Mouse (Mus musculus): ENCODE data around the gene Efl1.

The Efl1 gene

DNA sequence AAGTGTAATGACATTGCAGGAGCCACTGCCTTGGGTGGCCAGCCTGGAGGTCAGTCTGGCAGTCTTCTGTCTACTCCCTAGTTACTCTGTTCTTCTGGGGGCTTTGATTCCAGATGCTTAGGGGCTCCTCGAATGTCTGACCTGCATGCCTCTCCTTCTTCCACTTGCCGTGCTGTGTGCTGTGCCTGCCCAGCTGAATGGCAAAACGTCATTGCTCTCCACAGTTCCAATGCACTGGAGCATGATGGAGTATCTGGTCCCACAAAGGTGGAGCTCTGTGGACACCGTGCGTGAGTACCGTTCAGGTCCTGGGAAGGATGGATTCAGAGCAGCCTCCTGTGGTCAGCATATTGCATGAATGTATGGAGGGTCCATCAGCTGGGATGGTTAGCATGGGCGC lies 171.1 kb downstream of the Efl1 start:
- DNase-seq = no peak

DNA sequence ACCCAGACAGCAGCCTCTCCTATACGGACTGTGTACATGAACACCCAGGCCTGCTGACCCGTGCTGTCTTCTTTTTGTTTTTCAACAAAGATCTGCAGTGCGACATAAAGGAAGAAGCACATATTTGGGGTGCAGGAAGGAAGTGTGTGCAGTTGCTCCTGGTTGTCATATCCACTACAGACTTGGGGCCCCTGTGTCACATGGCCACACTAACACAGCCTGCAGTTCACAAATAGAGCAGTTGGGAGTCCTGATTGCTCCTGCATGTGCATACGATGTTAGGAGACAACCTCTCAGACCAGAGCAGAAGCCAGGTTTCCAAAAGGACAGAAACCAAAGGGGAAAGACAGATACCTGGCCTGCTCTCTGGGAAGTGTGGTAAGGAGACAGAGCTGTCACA lies 172.2 kb downstream of the Efl1 start:
- no peak for DNase-seq

DNA sequence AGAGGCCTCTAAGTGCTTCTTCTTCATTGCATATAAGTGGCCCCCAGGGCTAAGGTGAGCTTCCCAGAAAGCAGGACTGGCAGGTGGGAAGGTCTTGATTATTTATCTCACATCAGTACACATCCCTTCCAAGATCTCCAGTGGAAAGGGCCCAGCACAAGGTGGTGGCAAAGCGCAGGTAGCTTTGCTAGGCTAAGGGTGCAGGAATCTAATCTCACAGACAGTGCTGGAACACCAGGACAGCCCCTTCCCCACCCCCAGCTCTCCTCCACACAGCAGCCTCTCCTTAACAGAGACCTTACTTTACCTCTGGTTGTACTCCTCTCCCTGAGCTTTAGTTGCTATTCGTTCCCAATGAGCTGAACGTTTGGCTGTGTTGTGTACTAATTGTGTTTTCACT lies 173.1 kb downstream of the Efl1 start:
- DNase-seq = no peak

DNA sequence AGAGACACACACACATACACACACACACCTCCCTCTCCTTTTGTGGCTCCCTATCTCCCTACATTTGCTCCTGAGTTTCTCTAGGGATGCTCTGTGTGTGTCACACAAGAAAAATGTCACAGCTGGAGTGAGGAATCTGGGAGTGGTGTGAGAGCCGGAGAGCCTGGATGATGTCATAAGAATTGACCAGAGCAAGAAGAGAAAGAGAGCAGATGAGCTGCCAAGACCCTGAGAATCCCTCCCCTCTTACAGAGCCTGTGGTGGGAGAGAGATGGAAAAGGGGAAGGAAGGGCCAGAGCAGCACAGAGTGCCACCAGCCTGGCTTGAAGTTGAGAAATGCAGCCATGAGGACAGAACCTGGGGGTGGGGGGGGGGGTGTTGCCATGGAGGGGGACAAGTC lies 174.1 kb downstream of the Efl1 start:
- DNase-seq = no peak

Measured in kidney, postnatal 25 days (tissue).